ENCODE assay signal across 13 mouse cellular contexts in genomic region chr4:72469236-72469875, GRCm38 (mm10).
A peak's percentile ranks its signal among the peaks of the same experiment; 100 is the strongest.
DNase-seq lines count a peak whose midpoint lies in the region; ATAC-seq and TF ChIP-seq lines count a peak whose summit lies in the region.
"Had no signal": no experiment of that assay in that cellular context is flagged by ENCODE, and none has a peak within 500 bp of the region (broad histone marks: within the 10 kb centered on the region; RNA-seq: fewer than 3 reads in every experiment).

No protein-coding gene starts in this region.

- H3K9me3 ChIP-seq in limb, embryonic 14.5 days (ENCODE audit: control insufficient read depth, low read length), result no peaks in the 10 kb centered on the region
- H3K9me3 ChIP-seq in limb, embryonic 10.5 days (replicated peaks), result no peaks in the 10 kb centered on the region
- H3K9me3 ChIP-seq: stomach, embryonic 15.5 days had no signal

- H3K27ac ChIP-seq in gastrocnemius, adult 2 months, result no peak overlapping the region
- H3K27ac ChIP-seq in limb, embryonic 14.5 days (replicated peaks; ENCODE audit: low read depth, low read length), result no peak overlapping the region
- no peak overlapping the region for H3K27ac ChIP-seq in limb, embryonic 10.5 days
- H3K27ac ChIP-seq: stomach, embryonic 15.5 days had no signal

- ATAC-seq in limb, embryonic 14.5 days (ENCODE audit: low FRiP score, low read depth), result no peak
- ATAC-seq: CD4-positive, CD25-positive, alpha-beta regulatory T cell, adult 4 months; inflammation-experienced regulatory T-cells, adult 6 months; liver, postnatal 0 days had no signal

- no peak overlapping the region for H3K4me3 ChIP-seq in gastrocnemius, adult 2 months
- no peak overlapping the region for H3K4me3 ChIP-seq in limb, embryonic 14.5 days (replicated peaks; ENCODE audit: low read length)
- no peak overlapping the region for H3K4me3 ChIP-seq in limb, embryonic 10.5 days
- H3K4me3 ChIP-seq: stomach, embryonic 15.5 days had no signal

- DNase-seq in gastrocnemius, postnatal 10 days, result peak; percentile 36
- DNase-seq in gastrocnemius, adult 2 months, result no peak
- DNase-seq in limb, embryonic 14.5 days (ENCODE audit: low spot score), result peak; percentile 26
- no peak for DNase-seq in limb, embryonic 10.5 days (ENCODE audit: low spot score)
- DNase-seq in cerebellum, adult 9-10 months, result peak; percentile 44
- DNase-seq in lung, postnatal 25 days (ENCODE audit: low spot score), result peak; percentile 0
- no peak for DNase-seq in embryo, embryonic 11 days
- no peak for DNase-seq in retina, embryonic 14.5 days (ENCODE audit: low spot score)
- DNase-seq: adrenal gland, postnatal 25 days; liver, postnatal 0 days had no signal

- no peaks in the 10 kb centered on the region for H3K36me3 ChIP-seq in limb, embryonic 14.5 days (ENCODE audit: control insufficient read depth, insufficient read depth, low read length)
- H3K36me3 ChIP-seq in limb, embryonic 10.5 days, result no peaks in the 10 kb centered on the region
- H3K36me3 ChIP-seq: stomach, embryonic 15.5 days had no signal

- WGBS in limb, embryonic 14.5 days, result 70% methylated on average over 1 of the region's 1 CpGs
- 86% methylated on average over 1 of the region's 1 CpGs for WGBS in limb, embryonic 10.5 days

- H3K4me1 ChIP-seq in limb, embryonic 14.5 days (ENCODE audit: control insufficient read depth, insufficient read depth, low read length), result no peaks in the 10 kb centered on the region
- no peaks in the 10 kb centered on the region for H3K4me1 ChIP-seq in limb, embryonic 10.5 days
- H3K4me1 ChIP-seq: stomach, embryonic 15.5 days had no signal

- no peak overlapping the region for H3K4me2 ChIP-seq in limb, embryonic 14.5 days (replicated peaks; ENCODE audit: low read depth, low read length, severe bottlenecking)
- H3K4me2 ChIP-seq: stomach, embryonic 15.5 days had no signal

- no peak for TF ChIP-seq POLR2A in limb, embryonic 14.5 days (IDR thresholded peaks at IDR 0.05; ENCODE audit: borderline replicate concordance, extremely low read depth, insufficient read depth, insufficient read length)

- no peak for TF ChIP-seq CTCF in gastrocnemius, adult 2 months (IDR thresholded peaks at IDR 0.05)

- intact Hi-C loops in gastrocnemius, adult 2 months (cut with DNase I), result no loop called here

- H3K27me3 ChIP-seq in limb, embryonic 14.5 days (ENCODE audit: control insufficient read depth, insufficient read depth, low read length), result no peaks in the 10 kb centered on the region
- no peaks in the 10 kb centered on the region for H3K27me3 ChIP-seq in limb, embryonic 10.5 days (ENCODE audit: low read depth, poor library complexity, severe bottlenecking)
- H3K27me3 ChIP-seq: stomach, embryonic 15.5 days had no signal

- H3K9ac ChIP-seq in limb, embryonic 14.5 days (ENCODE audit: low read depth, low read length, severe bottlenecking), result no peak overlapping the region
- H3K9ac ChIP-seq: liver, postnatal 0 days; stomach, embryonic 15.5 days had no signal

Comparison
In these comparisons a context has a peak if more than half of its experiments do, and no peak if none do; other contexts are left out.
1. DNase-seq: peak in gastrocnemius, postnatal 10 days (single experiment), limb, embryonic 14.5 days (single experiment), cerebellum, adult 9-10 months (single experiment) and lung, postnatal 25 days (single experiment); none in gastrocnemius, adult 2 months (single experiment), limb, embryonic 10.5 days (single experiment), embryo, embryonic 11 days (single experiment) and retina, embryonic 14.5 days (single experiment).